Mouse (Mus musculus) MN1 (cell line): ENCODE measurements around the gene Ndufa11.
A peak's percentile ranks its signal among the peaks of the same experiment; 100 is the strongest.

Experiments
- DNase-seq: peaks from one replicate; pipeline ENCODE4 v3.0.0-alpha.2; 2016; ENCODE audit warnings: low spot score

The Ndufa11 gene

DNA sequence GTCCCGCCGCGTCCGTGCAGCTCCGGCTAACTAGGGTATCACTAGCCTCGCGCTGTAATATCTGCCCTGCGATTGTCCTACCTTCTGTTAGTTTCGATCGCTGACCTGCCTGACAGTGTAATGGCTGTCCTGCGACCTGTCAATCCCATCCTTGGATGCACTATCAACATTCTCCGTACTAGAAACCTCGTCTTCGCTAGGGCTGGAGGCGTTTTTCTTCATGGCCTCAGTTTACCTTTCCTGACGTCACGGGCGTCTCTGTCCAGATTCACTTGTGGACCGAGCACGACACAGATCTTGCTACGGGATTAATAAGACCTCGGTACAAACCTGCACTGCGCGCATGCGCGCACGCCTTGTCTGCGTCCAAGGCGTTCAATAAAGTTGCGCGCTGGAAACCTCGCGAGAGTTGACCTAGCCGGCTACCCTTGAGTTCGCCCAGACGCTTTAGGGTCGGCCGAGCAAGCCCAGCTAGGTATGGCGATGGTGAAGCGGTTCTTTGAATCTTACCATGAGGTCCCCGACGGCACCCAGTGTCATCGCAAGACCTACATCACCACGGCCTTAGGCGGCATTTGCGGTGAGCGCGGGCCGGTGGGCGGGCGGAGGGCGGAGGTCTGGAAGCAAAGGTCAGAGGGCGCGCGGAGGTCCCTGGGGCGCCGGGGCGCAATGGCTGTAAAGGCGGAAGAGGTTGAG, at the start of gene Ndufa11, which contains the start of gene Vmac:
Gene Ndufa11 (plus strand): TSS at position 405 of the 696 bp plus-strand sequence.
Gene Vmac (minus strand): TSS at position 660 of the 696 bp plus-strand sequence.
- DNase-seq = peak; percentile 99

GRCm38 (mm10) chr17:56668384-56669144, 49.0 kb upstream of the Ndufa11 start:
- peak; percentile 83 for DNase-seq

GRCm38 (mm10) chr17:56669766-56670165, 47.8 kb upstream of the Ndufa11 start:
- no peak for DNase-seq

DNA sequence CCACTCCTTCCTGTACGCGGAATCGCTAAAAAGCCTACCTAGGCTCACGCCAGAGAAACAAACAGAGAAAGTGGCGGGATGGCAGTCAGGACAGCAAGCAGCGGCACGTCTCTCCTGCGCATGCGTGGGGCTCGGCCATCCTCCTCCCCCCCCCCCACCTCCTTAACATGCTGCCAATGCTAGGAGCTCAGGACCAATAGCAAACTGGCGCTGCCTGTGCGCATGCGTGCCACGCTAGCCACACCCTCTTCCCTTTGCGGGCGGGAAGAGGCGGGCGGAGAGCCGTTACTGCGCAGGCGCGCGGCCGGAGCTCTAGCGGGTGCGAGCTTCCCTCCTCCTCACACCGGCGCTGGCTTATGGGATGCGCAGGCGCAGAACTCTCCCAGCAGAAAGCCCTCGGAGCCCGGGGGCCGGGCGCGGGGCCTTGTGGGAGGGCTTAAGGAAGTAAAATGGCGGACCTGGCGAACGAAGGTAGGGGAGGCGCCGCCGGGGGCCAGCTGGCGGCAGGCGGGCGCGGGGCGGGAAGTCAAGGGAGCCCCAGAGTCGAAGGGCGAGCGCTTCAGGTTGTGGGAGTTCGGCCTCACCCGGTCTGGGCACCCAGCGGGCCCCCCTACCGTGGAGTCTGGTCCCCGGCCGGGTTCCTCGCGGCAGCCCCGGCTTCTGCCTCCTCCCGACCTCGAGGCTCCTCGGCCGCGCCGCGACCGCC, 44.5 kb upstream of the Ndufa11 start, which contains the start of gene Ranbp3:
Gene Ranbp3 (plus strand): TSS at position 354 of the 706 bp plus-strand sequence.
- DNase-seq = peak; percentile 100

GRCm38 (mm10) chr17:56673647-56674416, 43.7 kb upstream of the Ndufa11 start:
- peak; percentile 38 for DNase-seq

DNA sequence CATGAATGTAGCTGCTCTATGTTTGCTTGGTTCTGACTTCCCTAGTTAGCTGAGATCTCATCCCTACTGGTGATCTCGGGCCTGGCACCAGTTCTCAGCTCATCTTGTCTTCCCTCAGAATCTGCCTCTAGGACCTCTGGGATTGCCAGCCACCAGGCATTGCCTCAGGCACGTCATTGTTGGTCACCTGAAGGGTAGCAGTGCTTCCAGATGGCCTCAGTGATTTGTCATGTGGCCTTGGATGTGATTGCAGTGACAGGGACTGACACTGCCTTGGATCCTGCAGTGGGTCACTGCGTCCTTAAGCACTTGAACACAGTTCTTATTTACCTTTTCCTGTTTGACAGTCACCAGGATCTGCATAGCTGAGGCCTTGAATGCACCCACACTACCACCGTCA, 35.8 kb upstream of the Ndufa11 start:
- peak; percentile 49 for DNase-seq

- DNase-seq = no peak
Measured at GRCm38 (mm10) chr17:56682880-56683279, 34.7 kb upstream of the Ndufa11 start.

- peak; percentile 41 for DNase-seq
Measured at GRCm38 (mm10) chr17:56683546-56684140, 33.9 kb upstream of the Ndufa11 start.

- peak; percentile 51 for DNase-seq
Measured at GRCm38 (mm10) chr17:56684649-56685048, 32.9 kb upstream of the Ndufa11 start.

DNA sequence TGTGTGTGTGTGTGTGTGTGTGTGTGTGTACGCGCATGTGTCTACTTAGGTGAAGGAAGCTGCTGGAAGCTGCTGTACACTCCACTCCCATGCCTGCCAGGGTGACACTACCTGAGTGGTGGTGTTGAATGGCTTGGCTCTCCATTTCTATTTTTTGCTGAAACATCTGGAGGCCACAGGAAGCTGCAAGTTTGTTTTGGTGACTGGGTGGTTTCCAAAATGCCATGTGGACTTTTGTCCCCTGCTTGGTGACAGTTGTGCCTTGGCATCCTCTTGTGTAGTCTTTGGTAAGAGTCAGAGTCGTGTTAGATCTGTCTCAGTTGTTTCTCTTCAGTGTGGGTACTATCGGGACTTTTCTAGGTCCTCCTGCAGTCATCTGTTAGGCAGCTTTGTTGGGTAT, 30.8 kb upstream of the Ndufa11 start:
- no peak for DNase-seq

DNA sequence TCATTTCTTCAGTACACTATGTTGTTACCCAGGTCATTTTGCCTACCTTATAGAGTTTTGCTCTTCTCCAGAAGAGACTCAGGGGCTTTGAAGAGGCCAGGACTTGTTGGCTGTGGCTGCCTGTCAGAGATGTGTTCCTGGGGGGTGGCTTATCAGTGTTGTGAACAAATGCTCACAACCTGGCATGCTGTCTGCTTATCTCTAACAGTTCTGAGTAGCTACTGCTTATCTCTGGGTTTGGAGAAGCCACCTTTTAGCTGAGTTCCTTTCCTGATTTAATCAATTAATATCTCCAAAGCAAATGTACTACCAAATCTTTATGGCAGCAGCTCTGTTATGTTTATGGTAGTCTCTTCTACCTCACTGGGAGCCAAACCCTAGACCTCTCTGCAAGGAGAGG, 29.5 kb upstream of the Ndufa11 start:
- no peak for DNase-seq

DNA sequence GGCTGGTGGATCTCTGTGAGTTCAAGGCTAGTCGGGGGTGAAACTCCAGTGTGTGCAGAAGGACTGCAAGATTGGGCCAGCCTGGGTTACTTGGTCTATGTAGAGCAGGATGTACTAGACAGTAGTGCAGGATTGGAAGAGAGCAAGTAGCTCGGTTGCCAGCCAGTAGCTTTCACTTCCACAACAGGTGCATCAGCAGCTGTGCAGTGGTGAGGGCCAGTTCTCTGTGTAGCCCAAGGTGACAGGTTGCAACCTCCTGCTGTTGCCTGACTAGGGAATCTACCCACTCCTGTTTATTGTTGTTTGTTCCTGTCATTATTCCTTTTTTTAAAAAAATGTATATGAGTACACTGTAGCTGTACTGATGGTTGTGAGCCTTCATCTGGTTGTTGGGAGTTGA, 28.9 kb upstream of the Ndufa11 start:
- DNase-seq = no peak

- DNase-seq = peak; percentile 89
Measured at GRCm38 (mm10) chr17:56693395-56693794, 24.2 kb upstream of the Ndufa11 start.

GRCm38 (mm10) chr17:56693851-56694310, 23.7 kb upstream of the Ndufa11 start:
- peak; percentile 97 for DNase-seq

GRCm38 (mm10) chr17:56700451-56700850, 17.1 kb upstream of the Ndufa11 start:
- DNase-seq = no peak

DNA sequence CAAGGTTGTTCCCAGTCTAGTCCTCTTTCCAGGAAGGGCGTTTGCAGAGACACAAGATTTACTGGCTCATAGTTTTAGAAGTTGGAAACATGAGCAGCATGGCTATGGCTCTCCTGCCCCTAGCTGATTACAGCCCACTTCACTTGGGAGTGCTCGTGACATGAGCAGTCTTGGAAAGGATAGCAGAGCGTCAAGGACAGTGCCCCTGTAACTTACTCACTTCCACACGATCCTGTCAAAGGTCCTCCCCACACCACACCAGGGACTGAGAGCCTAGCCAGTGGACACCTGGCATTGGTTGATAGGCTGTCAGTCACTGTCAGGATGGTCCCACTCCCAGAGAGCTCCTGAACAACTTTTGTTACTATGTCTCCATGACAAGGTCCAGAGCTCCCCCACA, 14.5 kb upstream of the Ndufa11 start:
- no peak for DNase-seq

- DNase-seq = no peak
Measured at GRCm38 (mm10) chr17:56706515-56706914, 11.1 kb upstream of the Ndufa11 start.

DNA sequence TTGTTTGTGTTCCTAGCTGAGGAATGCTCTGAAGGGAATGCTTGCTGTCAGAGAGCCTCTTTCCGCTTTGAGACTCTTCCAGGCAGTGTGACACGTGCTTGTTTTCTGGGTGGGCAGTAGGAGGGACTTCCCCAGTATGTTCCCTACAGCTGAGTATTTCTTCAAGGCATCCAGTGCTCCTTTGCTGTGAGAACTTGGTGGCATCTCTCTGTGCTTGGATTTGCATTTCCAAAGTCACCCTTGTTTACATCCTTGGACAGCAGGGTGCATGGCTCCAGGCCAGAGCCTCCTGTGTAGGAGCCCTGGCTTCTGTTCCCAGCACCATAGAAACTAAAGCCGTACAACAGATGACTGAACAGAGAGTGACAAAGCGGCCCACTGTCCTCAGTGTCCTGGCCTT, 8.9 kb upstream of the Ndufa11 start:
- DNase-seq = no peak

- no peak for DNase-seq
Measured at GRCm38 (mm10) chr17:56709708-56710107, 7.9 kb upstream of the Ndufa11 start.

GRCm38 (mm10) chr17:56715360-56715759, 2.2 kb upstream of the Ndufa11 start:
- no peak for DNase-seq

DNA sequence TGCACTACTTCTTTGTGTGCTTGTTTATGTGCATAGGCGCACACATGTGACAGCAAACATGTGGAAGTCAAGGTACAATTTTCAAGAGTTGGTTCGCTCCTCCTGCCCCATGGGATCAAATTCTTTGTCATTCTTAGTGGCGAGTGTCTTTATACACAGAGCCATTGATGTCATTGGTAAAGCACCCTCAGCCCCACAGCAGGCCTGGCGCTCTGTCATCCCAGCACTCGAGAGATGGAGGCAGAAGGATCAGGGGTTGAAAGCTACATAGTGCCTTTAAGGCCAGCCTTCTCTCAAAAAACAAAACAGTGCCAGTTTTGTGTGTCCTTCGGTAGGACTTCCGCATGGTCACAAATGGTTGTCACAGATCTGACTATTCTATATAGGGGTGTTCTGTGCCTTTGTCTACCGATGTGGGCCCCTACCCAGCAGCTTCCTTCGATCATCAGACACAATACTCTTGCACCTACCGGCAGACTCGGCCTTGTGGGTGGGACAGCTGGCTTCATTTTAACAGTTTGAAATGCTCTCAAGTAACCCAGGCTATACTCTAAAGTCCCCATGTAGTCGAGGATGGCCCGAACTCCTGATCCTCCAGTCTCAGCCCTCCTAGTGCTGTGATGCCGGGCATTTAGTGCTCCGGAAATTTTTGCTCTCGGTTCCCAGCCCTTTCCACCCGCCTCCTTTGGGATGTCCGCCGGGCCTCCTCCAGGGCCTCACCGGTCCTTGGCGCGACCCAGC, 1.5 kb upstream of the Ndufa11 start:
- DNase-seq = no peak
